Mouse (Mus musculus) bone marrow, adult 2 months (tissue): ENCODE measurements around the gene Arhgef28. TPM values are rescaled to one million over a fixed set of nuclear protein-coding genes. Genes with fewer than 3 reads are reported as not detected.
"Not testable (repeated sequence)": the region's sequence is repeated elsewhere in the genome, so short reads cannot be mapped to it uniquely, and the experiment has no call there.

Experiments used
- H3K27ac ChIP-seq: fragments of 200-500 bp; 2 replicates; pipeline ENCODE4 v1.5.1; 2012; ENCODE audit warnings: low read depth, mild to moderate bottlenecking, control low read depth, inconsistent platforms, low read length; ENCODE audit not compliant: control insufficient read depth, poor library complexity, insufficient read depth
- H3K4me1 ChIP-seq: fragments of 200-500 bp; 2 replicates; pipeline ENCODE4 v1.6.1; 2011; ENCODE audit warnings: low read length; ENCODE audit not compliant: control insufficient read depth, insufficient read depth
- H3K4me3 ChIP-seq: fragments of 200-500 bp; replicated peaks from 2 replicates; pipeline ENCODE3; 2011; ENCODE audit warnings: mild to moderate bottlenecking, low read depth, low read length, control low read depth; ENCODE audit not compliant: control insufficient read depth
- CTCF ChIP-seq: fragments of 200-500 bp; IDR thresholded peaks from 2 replicates; pipeline ENCODE4 v1.5.1; 2011; ENCODE audit warnings: low read length, control low read depth; ENCODE audit not compliant: control insufficient read depth, insufficient read depth
- POLR2A ChIP-seq: fragments of 200-500 bp; IDR thresholded peaks from 2 replicates; pipeline ENCODE4 v1.6.1; 2011; ENCODE audit warnings: low read depth, mild to moderate bottlenecking, control low read depth, low read length, borderline replicate concordance; ENCODE audit not compliant: control insufficient read depth
- WGBS: fragments of 180-500 bp; shearing (Covaris S2); methylation state at CpG from one replicate; pipeline ENCODE4 v1.1.7; 2018; 5-methylcytosine and 5-hydroxymethylcytosine counted together
- polyA plus RNA-seq: library from polyadenylated mRNA; stranded (reverse); fragments of >200 nt; gene quantifications from 2 replicates; pipeline ENCODE4 v1.2.4, GENCODE M21; 2011; ENCODE audit warnings: low replicate concordance; ENCODE audit not compliant: missing spikeins, insufficient read depth, insufficient read length

Gene Arhgef28
- polyA plus RNA-seq, 1 experiment = 2.7 TPM

GRCm38 (mm10) chr13:98024680-98025079, 181.6 kb downstream of the Arhgef28 start:
- no peak overlapping the region for H3K27ac ChIP-seq
- TF ChIP-seq CTCF = no peak
- TF ChIP-seq POLR2A = no peak
- WGBS = 86% methylated on average over 12 of the region's 12 CpGs
- no peaks in the 10 kb centered on the region; the same call in 1 of the 2 replicates for H3K4me1 ChIP-seq
- H3K4me3 ChIP-seq = no peak overlapping the region

DNA sequence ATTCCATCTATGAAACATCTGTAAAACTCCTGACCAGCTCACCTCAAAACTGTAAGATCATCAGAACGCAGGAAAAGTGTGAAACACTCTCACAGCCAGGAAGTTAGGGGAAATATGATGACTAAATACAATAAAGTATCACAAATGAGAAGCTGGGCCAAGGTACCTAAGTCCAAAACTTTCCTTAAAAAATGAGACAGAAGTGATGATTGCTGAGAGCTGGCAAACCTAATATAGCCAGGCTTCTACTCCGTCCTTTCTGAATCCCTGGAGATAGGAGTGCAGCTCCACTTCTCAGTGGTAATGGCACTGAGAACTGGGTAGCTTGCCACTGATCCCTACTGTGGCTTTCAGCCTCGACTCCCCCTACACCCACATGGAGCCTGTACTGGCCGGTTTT, 184.3 kb downstream of the Arhgef28 start:
- WGBS = 63% methylated on average over 4 of the region's 4 CpGs
- Histone ChIP-seq H3K4me3 (no peak overlapping the region), H3K27ac (no peak overlapping the region), H3K4me1 (no peaks in the 10 kb centered on the region)
- TF ChIP-seq POLR2A = no peak
- TF ChIP-seq CTCF = no peak

GRCm38 (mm10) chr13:98018837-98019236, 187.4 kb downstream of the Arhgef28 start:
- not testable (repeated sequence) for H3K4me3 ChIP-seq, H3K27ac ChIP-seq, H3K4me1 ChIP-seq
- 75% methylated on average over 8 of the region's 8 CpGs for WGBS

DNA sequence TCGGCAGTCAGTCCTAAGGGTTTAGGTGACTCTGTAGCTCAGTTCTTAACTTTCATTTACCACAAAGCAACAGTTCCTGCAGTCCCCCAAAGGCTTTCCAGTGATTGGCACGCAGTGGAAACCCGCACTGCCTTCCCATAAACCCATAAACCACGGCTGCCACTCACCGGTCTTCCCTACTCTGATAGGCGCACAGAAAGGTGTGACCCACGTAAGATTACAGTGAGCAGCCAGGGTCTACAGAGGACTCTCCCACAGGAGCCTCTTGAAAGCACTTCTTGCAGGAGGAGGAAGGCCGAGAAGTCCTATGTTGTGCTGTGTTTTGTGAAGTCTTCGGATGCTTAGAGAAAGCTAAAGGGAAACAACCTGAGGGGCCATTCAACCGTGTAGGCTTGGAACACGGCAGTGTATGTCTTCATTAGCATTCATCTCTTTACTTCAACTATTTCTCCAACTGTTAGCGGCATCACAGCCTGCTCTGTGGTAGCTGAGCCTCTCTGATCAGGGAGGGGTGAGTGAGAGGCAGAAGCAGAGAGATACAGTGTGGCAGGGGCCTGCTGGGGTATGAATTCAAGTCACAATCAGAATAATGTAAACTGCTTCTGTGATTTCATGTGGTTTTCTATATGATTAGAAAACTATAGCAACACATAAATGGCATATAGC, 189.2 kb downstream of the Arhgef28 start:
- TF ChIP-seq CTCF (no peak), POLR2A (no peak)
- whole genome bisulfite sequencing = 22% methylated on average over 12 of the region's 12 CpGs
- Histone ChIP-seq H3K27ac (no peak overlapping the region), H3K4me3 (no peak overlapping the region), H3K4me1 (no peaks in the 10 kb centered on the region; the same call in 1 of the 2 replicates)

GRCm38 (mm10) chr13:98015981-98016922, 190.0 kb downstream of the Arhgef28 start:
- TF ChIP-seq CTCF (no peak), POLR2A (no peak)
- Histone ChIP-seq H3K4me1 (no peaks in the 10 kb centered on the region; the same call in 1 of the 2 replicates), H3K27ac (no peak overlapping the region; the same call in 1 of the 2 replicates), H3K4me3 (no peak overlapping the region)
- WGBS = 30% methylated on average over 33 of the region's 33 CpGs

DNA sequence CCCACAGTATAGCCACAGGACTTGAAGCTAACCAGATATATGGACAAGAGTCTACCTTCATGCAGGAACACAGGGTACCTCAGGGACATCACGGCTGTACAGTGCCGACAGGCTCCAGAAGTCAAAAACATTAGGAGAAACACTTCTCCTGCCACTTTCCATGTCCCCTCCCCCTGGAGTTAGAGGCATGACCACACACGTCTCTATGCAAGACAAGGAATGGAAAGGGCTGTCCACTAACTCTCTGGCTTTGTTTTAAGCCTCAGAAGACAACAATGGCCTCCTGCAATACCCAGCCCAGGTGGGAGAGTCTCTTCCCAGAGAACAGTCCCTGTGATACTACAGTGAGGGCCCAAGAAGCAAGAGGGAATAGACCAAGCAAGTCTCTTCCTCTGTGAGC, 191.3 kb downstream of the Arhgef28 start:
- Histone ChIP-seq H3K4me1 (no peaks in the 10 kb centered on the region; the same call in 1 of the 2 replicates), H3K4me3 (no peak overlapping the region), H3K27ac (no peak overlapping the region)
- 83% methylated on average over 3 of the region's 3 CpGs for WGBS
- TF ChIP-seq CTCF = no peak
- TF ChIP-seq POLR2A = no peak

GRCm38 (mm10) chr13:98013715-98014114, 192.5 kb downstream of the Arhgef28 start:
- H3K4me1 ChIP-seq = no peaks in the 10 kb centered on the region; the same call in 1 of the 2 replicates
- TF ChIP-seq POLR2A = no peak
- H3K27ac ChIP-seq = no peak overlapping the region
- WGBS = 89% methylated on average over 4 of the region's 4 CpGs
- no peak overlapping the region for H3K4me3 ChIP-seq

DNA sequence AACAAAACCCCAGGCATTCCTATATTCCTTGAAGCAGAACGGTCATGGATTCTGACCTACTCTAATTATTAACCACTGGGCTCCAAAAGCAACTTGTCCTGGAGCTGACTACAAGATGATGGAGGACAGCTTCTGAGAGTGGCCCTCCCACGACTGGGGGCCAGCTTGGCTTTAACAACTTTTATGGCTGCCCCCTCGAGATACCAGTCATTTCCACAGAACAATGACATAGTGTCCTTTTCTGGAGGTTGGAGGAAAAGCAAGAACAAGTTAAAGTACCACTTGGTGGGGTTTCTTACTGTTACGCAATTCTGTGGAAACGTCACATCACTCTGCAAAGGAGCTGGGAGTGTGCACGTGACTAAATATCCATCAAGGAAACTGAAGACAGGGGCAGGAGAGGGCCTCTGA, 194.3 kb downstream of the Arhgef28 start:
- no peak overlapping the region for H3K27ac ChIP-seq
- WGBS = 32% methylated on average over 6 of the region's 6 CpGs
- H3K4me3 ChIP-seq = no peak overlapping the region
- TF ChIP-seq POLR2A (no peak), CTCF (no peak)
- peaks cover 2% of the 10 kb centered on the region; the same call in 1 of the 2 replicates for H3K4me1 ChIP-seq
